Mouse (Mus musculus): Measurements from ENCODE around the gene Ndufa9.

Gene Ndufa9

DNA sequence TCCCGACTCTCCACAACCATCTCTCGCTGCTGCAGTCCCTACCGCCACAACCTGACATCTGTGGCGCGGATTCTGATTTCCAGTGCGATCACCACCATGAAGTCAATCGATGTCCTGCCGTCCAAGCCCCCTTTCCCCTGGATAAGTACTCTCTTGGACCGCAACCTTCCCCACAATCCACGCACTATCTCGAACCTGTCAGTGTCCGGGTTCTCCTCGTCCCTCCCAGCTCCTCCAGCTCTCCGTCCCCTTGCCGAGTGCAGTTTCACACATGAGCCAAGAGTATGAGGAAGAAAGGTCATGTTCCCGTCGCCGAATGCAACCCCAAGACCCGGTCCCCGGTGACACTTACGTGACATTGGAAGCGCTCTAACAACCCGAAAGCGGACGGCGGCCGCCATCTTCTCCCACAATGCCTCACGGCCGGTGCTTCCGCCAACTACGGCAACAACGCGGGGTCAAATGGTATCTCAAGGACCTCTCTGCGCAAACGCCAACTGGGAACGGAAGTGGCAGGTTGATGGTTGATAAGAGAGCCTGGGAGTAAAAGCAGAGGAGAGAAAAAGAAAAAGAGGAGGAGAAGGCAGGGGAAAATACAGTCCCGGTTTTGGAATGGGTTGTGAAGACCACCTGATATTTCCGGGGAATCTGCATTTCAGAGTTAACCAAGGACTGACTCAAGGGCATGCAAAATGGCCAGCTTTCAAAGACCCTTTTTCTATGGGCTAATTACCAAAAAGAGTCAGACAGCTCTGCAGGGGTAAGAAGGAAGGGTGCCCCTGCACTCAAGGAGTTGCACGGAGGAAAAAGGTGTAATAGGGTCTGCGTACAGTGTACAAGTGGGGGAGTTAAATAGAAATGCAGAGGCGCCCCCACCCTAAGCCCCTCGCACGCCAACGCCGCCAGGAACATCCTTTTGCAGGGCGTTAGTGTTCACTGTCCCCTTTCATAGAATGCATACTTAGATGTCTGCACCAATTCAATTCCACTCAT is at the start of gene Ndufa9:
Gene Ndufa9, minus strand, starts transcription at position 425 of the 993 bp plus-strand sequence.
- in situ Hi-C loops (cut with MseI, MboI) = no loop called here

DNA sequence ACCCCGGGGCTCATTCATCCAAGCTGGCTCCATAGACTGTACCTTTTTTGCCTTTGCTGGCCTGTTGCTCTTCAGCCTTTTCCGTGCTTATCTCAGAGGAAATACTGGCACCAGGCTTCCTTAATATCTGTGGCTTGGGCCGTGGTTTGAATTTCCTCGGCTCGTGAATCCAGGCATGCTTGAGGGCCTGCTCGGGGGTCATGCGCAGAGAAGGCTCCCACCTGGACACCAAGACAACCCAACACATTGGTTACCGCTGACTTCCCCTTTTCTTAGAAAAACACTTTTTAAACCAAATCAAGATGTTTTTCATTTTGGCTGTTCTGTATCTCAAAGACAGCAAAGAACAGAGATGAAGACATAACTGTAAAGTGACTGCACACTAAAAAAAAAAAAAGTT is 28.2 kb upstream of the Ndufa9 start:
- in situ Hi-C loops (cut with MseI, MboI) = no loop called here

DNA sequence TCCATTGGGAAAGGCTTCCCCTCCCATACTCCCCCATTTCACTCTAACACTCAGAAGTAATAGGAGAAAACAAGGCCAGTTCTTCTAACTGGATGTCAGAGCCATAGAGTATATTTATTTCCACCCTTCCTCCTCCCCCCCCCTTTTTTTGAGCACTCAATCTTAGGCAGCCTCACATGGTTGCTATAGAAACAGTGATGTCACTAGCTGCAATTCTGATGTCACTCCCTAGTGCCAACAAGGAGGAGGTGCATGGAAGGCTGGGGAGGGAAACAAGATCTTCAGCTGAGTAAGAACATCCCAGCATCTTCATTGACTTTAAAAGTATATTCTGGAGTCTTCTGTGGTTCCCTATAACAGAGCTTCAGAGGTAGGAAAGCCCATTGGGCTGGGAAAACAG is 3.9 kb upstream of the Ndufa9 start, which contains the start of gene Akap3:
Gene Akap3, plus strand, starts transcription at position 218 of the 400 bp plus-strand sequence.
- in situ Hi-C loops (cut with MseI, MboI) = no loop called here

DNA sequence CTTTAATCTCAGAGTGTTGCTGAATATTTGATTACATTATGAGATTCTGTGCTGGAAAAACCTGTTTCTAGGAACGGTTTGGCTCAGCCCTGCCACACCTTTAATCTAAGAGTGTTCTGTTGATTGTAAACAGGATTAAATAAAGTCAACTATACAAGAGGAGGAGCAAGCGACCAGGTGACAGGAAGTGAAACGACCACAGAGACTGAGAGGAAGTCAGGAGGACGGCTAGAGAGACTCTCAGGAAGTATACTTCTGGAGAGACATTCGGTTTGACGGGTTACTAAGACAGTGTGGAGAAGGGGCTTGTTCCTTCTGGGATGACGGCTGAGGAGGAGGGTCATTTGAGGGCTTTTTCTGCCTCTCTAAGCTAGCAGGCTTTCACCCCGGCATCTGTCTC is 12.3 kb downstream of the Ndufa9 start:
- in situ Hi-C loops (cut with MseI, MboI) = no loop called here

DNA sequence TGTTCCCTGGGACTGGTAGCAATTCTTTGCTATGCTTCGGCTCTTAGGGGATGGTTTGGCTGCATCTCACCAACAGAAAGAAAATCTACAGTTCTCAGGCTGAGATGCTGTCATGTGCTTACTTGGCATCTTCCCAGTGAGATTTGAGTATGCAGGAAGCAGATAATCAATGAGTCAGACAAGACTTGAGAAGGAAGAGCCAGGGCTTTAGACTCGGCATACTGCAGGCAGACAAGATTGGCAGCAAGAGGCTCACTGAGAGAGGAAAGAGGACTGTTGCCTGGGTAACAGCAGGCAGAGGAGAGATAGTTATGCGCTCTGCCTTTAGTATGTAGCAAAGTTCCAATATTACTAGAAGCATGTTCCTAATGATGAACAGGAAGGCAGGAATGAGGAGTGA is 25.8 kb downstream of the Ndufa9 start:
- in situ Hi-C loops (cut with MseI, MboI) = loop anchor here in 1 of 2 experiments (10.0 kb wide), 1 partner anchor 112 kb away; the partner anchor contains the start of genes D6Wsu163e and Rad51ap1

DNA sequence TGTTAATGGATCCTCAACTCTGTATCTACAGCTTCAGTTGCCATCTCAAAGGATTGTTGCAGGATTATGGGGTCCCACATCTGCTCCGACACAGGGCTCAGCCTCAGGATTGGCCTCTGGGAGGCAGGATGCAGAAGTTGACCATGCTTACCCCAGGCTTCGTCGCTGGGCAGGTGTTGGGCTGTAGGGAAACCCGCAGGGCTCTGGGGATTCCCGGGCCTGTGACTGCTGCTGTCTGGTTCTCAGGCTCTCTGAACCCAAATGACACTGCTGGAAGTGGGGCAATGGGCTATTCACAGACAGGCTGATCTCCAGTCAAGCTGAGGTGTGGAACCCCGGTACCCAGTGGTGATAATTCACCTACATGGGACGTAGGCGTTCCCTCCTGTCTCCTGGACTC is 32.6 kb downstream of the Ndufa9 start:
- in situ Hi-C loops (cut with MseI, MboI) = no loop called here

DNA sequence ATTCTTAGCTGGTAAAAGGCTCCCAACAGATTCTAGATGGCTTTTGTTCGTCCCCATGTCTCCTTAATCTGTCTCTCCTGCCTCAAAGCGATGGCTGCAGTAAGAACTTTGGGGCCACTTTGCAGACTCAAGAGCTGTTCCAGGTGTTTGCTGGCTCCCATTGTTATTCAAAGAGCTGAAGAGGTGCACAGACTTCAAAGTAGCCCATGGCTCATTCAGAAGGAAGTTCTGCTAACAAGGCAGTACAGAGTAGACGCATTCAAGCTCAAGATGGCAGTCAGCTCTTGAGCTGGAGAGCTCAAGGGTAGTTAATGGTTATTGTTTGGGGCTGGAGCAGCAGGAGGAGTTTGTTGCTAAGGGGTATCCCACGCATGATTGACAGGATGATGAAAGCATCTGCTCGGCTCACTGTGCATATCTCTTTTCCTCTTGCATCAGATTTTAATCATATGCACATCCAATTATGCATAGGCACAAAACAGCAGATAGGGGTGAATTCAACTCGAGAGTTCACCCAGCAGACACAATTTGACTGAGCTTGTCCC is 33.7 kb downstream of the Ndufa9 start:
- in situ Hi-C loops (cut with MseI, MboI) = no loop called here

DNA sequence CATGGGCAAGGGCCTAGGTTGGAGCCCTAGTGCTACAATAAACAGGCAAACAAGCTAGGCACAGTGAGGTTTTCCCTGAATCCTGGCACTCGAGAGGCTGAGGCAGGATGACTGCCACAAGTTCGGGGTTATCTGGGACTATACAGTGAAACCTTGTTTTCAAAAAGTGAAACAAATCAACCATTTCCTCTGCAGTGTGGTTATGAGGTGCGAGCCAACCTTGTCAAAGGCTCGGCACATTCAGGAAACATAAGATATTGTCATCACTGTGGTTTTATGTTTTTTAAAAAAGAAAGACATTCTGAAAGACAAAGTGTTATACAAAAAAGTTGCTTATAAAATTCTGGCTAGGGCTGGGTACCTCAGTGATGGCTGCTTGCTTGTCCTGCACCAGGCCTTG is 37.5 kb downstream of the Ndufa9 start:
- in situ Hi-C loops (cut with MseI, MboI) = no loop called here

DNA sequence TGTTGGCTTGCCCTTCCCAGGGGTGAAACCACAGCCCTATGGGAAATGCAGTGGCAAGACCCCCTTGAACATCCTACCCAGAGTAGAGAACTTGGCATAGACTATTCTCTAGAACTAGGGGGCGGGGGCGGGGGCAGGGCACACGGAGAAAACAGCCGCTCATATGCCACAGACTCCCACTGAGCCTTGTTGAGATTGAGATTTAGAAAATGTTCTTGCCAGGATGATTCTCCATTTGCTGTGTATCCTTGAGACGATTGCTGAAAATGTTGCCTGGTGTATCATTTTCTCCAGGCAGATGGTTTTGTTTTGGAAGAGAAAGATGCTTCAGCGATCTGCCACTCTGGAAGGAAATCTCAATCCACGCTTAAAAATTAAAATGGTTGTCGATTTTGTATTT is 40.4 kb downstream of the Ndufa9 start:
- in situ Hi-C loops (cut with MseI, MboI) = no loop called here

DNA sequence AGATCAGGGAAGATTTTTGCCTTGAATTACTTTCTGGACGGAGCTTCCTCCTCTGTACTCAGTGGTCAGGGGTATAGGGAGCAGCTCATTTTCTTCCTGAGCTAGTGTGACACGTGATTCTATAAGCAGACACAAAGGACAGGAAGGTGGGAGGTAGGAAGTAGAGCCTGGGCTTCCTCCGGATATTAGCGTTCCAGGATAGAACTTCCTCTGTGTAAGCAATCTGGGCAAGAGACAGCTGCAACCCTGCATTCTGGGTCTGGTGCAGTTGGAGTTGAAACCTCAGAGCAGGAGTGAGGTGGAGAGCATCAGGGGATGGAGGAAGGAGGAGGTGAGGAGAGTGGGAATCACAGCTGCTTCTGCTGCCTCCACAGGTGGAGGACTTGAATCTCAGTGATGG is 40.8 kb downstream of the Ndufa9 start:
- in situ Hi-C loops (cut with MseI, MboI) = no loop called here

DNA sequence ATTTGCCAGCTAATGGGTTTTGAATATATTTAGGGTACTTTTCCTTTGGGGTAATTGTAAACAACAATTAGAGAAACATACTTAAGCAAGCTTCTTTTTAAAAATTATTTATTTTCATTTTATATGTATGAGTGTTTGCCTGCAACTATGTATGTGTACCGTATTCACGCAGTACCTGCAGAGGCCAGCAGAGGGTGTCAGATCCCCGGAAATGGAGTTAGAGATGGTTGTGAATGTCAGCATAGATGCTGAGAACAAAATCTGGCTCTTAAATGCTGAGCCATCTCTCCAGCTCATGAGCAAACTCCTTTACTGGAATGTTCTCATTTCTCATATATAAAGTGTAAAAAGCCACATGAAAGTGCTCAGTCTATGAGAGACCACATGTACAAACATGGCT is 42.2 kb downstream of the Ndufa9 start:
- in situ Hi-C loops (cut with MseI, MboI) = no loop called here

DNA sequence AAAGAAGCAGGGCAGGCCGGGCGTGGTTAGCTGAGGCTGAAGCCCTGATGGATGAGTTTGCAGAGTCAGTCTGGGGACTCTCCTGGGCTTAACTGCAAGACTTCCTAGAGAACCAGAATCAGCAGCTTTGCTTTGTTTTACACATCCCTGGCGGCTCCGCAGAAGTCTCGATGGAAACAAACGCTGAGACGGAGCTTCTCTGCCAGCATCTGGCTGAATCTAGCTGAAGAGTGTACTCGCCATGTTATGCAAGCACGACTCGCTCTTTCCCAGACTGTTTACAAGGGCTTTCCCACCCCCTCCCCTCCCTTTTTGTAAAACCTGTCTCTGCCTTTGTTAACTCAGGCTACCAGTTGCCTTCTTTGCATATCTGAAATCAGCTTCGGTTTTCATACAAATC is 46.0 kb downstream of the Ndufa9 start:
- in situ Hi-C loops (cut with MseI, MboI) = no loop called here

DNA sequence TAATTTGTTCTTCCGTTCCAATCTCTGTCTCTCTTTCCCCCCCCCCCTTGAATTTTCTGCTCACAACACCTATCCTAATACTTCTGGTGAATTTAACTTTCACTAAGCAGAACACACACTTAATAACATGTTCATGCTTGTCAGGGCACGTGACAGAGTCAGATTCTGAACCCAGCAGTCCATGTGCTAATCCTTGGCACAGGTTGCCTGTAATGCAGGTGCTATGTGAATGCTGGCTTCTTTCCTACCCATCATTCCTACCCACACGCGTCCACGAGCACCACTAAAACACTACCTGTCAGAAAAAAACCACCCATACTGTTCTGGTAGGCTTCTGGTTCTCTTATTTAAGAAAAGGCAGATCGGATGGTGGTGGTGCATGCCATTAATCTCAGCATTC is 54.2 kb downstream of the Ndufa9 start:
- in situ Hi-C loops (cut with MseI, MboI) = loop anchor here in 1 of 2 experiments (5.0 kb wide), 1 partner anchor 143 kb away; the partner anchor contains the start of genes D6Wsu163e and Rad51ap1

DNA sequence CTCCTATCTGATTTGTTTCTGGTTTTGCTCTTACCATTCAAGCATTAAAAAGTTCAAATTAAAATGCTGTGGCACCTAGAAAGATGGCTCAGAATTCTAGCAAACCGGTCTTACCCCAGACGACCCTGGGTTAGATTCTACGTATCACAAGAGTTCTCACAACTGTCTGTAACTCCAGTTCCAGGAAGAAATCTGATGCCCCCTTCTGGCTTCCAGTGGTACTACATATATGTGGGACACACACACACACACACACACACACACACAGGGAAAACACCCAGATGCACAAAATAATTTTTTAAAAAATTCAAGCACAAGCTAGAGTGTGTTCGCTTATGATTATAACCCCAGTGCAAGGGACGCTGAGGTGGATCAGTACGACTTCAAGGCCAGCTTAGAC is 55.2 kb downstream of the Ndufa9 start:
- in situ Hi-C loops (cut with MseI, MboI) = no loop called here

DNA sequence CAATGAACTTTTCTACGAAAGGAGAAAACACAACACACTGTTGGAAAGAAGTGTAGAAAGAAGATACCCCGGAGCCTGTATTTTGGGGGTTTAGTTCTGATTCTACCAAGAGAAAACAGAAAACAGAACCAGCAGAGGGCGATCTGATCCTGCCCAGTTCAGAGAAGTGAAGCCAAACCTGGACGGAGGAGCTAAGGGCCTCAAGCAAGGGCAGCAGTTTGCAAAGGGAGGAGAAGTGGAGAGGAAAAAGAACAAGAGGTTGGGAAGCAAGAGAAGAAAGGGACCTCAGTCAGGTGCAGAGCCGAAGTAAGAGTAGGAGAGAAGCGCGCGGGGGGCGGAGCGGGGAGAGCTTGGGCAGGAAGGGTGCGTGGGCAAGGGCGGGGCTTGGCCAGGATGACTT is 57.0 kb downstream of the Ndufa9 start:
- in situ Hi-C loops (cut with MseI, MboI) = no loop called here

DNA sequence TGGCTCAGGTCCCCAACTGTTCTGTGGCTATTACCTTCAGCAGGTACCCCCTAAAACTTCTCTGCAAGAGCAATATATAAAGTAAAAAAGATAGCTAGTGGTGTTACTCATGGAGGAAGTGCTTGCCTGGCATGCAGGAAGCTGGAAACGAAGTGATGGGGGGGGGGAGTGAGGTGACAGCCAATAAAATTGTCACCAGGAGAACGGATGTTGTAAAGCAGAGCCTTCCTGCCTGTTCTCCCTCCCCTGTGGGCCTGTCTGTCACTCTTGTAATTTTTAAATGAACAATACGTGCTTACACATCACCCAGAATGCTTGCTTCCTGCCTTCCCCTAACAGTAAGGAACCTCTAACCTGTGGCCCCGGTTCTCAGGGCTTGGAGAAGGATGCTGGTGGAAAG is 57.4 kb downstream of the Ndufa9 start:
- in situ Hi-C loops (cut with MseI, MboI) = no loop called here

DNA sequence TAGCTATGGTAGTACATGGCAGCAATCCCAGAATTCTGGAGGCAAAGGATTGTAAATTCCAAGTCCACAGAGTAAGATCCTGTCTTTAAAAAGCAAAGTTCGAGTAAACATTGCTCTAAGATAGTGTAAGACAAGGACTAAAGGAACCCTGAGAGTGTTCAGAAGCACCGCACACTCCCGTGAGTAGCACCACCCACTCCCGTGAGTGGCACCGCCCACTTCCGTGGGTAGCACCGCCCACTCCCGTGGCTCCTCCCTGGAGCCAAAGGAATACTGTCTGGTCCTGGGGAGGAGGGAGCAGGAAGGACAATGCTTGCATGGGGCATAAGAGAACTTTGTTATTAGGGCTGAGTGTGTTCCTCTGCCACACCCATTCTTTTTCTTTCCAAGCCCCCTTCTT is 60.1 kb downstream of the Ndufa9 start:
- in situ Hi-C loops (cut with MseI, MboI) = no loop called here

DNA sequence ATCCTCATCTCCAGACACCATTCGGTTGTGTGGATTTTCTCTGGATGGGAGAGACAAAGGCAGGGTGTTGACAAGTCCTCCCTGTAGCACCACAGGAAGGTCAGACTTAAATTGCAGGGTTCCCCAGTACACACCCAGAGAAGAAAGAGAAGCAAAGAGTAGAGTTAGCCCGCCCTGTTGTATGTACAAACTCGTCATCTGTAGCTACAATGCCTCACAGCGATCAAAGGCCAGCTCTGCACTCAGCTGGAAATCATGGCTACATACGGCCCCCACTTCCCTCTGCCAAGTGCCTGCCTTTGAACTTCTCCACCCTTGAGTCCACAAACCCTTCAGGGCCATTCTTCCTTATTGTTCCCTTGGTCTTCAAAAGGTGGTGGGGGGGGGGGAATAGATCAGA is 64.7 kb downstream of the Ndufa9 start:
- in situ Hi-C loops (cut with MseI, MboI) = no loop called here

DNA sequence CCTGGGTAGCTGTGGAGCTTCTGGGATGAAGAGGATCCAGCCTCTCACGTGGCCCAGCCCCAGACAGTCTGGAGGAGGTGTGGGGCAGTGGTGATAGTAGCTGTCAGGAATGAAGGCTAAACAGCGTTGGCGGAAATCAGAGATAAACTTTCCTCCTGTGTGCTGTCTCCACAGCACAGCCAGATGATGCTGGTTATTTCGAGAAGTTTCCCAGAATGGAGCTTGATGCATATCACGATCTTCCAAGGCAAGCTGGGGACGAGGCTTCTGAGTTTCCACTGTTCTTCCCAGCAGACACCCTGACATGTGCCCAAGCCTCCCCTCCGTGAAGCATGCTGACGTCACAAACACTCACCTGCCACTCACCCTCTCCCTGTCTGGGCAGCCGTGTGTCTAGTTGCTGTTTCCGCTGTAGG is 65.3 kb downstream of the Ndufa9 start:
- in situ Hi-C loops (cut with MseI, MboI) = no loop called here

DNA sequence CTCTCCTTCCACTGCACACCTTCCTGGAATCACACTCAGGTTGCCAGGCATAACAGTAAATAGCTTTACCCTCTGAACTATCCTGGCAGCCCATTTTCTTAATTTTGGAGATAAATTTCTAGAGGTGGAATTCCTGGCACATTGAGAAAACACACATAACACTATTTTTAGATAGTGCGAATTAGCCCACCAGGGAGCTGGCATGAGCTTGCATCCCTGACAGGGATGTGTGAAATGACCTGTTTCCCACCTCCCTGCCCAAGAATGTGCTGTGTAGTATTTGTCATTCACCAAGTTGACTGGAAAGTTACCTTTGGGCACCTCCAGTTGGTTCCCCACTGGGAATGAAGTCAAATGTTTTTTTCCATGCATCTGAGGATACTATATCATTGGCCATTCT is 65.9 kb downstream of the Ndufa9 start:
- in situ Hi-C loops (cut with MseI, MboI) = no loop called here

DNA sequence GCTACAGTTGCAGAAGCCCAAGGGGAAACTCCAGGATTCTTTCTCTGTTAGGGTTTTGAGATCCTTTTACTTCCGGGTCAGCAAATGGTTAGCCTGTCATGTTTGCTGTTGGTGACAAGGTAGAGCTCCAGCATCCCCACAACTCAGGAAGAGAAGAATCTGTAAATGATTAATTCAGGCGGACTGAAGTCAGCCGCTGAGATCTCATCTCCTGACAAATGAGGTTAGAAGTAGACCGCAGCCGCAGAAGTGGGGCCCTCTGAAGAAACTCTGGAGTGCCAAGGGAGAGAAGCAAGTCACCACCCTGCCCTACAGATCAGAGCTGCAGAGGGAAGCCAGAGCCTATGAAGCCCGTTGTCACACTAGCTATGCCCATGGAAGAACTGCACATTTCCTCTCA is 71.0 kb downstream of the Ndufa9 start:
- in situ Hi-C loops (cut with MseI, MboI) = no loop called here

DNA sequence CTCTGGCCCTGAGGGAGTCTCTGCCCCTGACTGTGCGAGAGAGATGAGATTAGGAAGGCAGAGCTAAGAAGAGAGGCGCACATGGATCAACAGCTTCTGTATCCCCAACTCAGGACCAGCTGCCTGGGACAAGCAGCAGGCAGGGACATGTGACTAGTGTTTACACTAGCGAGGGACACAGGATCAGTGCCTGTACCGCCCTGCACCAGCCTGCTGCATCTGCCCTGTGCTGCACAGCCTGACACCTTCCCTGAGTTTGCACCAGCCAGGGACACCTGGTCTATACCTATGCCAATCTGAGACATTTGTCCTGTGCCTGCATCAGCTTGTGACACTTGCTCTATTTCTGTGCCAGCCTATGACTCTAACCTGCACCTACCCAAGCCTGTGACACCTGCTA is 75.1 kb downstream of the Ndufa9 start:
- in situ Hi-C loops (cut with MseI, MboI) = no loop called here

DNA sequence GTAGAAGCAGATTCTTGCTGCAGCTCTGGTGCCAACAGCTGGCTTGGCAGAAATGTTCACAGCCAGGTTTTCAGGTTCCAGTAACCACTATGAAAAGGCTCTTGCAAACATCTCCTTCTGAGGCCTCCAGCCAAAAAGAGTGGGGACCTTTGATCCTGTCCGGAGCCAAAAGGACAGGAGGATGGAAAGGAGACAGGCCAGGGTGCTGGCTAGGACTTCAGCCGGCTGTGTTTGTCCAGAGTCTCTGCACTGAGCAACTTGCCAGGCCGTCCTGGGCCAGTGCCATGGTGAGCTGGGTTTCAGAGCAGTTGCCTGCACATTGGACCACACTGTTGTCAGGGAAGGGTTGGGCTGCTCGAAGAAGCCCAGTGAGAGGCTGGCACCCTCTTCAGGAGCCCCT is 76.6 kb downstream of the Ndufa9 start:
- in situ Hi-C loops (cut with MseI, MboI) = no loop called here

Data from mouse trophoblast stem cell (cell line).